Mouse (Mus musculus) kidney, adult 11 months (tissue): Measurements from ENCODE around the gene Gas2l1.
A peak's percentile ranks its signal among the peaks of the same experiment; 100 is the strongest.

Source experiments
- DNase-seq: peaks from one replicate; pipeline ENCODE4 v3.0.0; 2022

Gene Gas2l1

GRCm38 (mm10) chr11:5063561-5064281 is 1.4 kb downstream of the Gas2l1 start:
- peak; percentile 22 for DNase-seq

- no peak for DNase-seq
These were observed 2.1 kb downstream of the Gas2l1 start for GRCm38 (mm10) chr11:5062860-5063505.

DNA sequence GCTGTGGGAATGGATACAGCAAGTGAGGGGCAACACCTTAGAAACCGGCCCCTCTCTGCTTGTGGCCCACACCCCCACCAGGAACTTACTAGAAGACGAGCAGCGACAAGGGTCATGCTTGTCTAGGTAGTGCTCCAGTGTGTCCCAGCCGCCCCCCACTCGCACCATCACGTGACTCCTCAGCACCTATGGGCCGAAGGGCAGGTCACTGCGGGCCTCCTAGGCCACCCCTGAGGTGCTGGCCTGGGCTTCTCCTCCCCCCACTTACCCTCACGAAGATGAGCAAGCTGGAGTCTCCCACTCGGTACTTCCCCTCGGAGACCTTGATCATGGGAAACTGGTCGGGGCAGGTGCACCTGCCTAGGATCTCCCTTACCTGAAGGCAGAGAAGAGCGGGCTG is 2.8 kb downstream of the Gas2l1 start:
- DNase-seq = peak; percentile 32

GRCm38 (mm10) chr11:5061413-5062139 is 3.6 kb downstream of the Gas2l1 start:
- peak; percentile 91 for DNase-seq

DNA sequence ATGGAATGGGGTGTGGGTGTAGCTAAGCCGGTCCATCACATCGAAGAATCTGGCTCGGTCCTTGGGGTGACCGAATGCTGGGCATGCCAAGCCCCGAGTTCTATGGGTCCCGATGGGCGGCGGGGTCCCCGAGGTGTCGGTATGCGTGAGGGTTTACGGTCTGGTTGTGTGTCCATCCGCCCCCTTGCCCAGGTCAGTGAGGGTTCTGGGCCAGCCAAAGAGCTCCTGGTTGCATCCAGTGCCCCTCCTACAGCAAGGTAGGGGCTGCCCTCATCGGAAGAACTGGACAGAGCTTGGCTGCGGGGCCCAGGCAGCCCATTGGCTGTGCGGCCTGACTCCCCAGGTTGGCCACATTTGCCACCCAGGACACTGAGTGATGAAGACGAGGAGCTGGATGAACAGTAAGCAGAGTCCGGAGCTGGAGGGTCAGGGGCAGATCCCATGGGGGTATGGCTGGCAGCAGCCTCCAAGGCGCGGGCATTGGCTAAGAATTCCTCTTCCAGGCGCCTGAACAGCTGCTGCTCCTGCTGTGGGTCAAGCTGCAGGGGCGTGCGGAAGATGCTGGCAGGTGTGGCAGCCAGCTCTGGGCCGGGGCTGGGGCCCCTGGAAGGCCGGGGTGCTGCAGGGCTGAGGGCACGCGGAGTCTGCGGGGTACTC is 4.2 kb downstream of the Gas2l1 start:
- DNase-seq = no peak

DNA sequence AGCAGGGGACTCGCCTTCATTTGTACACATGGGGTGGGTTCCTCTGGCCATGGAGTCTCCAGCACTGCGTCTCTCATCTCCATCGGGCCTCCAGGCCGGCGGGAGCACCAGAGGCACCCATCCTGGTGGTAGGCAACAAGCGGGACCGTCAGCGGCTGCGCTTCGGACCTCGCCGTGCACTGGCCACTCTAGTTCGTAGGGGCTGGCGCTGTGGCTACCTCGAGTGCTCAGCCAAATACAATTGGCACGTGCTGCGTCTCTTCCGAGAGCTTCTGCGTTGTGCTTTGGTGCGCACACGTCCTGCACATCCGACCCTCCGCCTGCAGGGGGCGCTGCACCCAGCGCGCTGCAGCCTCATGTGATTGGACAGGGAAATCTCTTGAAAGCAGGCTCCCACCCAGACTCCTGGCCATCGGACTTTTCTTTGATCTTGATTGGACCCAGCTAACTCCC is 5.4 kb downstream of the Gas2l1 start:
- no peak for DNase-seq

GRCm38 (mm10) chr11:5059230-5059629 is 5.9 kb downstream of the Gas2l1 start:
- no peak for DNase-seq

GRCm38 (mm10) chr11:5058783-5059182 is 6.3 kb downstream of the Gas2l1 start:
- no peak for DNase-seq

DNA sequence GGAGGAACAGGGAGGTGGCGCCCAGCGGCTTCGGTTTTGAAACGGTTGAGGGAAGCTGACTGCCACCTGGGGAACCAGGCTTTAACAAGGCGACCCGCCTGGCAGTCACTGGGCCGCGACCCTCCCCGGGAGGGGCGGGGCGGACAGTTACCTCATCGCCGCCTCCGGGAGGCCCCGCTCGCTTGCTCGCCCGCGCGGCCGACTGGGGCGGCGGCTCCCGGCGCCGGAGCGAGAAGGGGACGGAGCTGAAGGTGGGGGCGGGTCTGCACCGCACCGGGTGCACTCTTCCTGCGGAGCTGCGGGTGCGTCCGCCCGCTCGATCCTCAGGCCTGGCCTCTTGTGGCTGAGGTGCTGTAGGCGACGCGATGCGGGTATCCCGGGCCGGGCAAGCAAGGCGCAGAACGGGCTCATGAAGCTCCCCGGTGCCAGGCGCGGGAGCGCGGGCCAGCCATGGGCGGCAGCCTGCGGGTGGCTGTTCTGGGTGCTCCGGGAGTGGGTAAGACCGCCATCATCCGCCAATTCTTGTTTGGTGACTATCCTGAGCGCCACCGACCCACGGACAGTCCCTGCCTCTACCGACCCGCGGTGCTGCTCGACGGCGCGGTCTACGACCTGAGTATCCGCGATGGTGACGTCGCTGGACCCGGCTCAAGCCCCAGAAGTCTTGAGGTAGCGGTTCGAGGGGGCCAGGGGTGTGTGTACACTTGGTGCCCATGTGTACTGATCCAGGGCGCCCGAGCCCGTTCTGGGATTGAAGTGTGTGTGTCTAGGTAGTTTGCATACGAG is 7.1 kb downstream of the Gas2l1 start, which contains the start of gene Rasl10a:
Rasl10a (plus strand) TSS at position 273 of the 786 bp plus-strand sequence.
- peak; percentile 46 for DNase-seq

DNA sequence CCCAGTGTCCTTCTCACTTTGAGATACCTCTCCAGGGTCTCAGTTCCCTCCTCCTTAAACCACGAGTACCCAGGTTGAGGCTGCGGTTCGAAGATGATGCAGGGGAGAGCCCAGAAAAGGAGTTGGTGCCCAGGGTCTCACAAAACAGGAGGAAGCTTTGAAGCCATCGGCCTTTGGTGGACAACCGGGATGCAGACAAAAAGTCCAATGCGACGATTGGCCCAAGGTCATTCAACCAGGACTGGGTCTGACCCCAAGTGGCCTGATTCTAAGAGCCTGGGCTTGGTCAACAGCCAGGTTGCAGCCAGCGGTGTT is 7.6 kb downstream of the Gas2l1 start:
- no peak for DNase-seq

DNA sequence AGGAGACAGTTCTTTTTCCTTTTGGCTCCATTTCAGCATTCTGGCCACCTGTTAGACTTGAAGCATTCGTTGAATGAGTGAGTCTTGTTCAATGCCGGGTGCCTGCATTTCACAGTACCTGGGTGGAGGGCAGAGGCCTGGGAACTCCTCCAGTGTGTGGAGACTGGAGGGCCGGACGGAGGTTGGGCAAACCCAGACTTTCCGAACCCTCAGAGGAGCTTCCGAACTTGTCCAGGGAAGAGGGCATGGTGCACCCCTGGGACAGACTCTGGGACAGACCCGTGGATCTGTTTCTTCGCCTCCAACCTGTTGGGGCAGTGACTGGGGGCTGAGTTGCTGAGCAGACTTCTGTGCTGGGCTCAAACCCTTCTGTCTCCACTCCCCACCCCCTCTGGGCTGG is 8.1 kb downstream of the Gas2l1 start:
- no peak for DNase-seq

- no peak for DNase-seq
These were observed 8.9 kb downstream of the Gas2l1 start for GRCm38 (mm10) chr11:5055945-5056938.

GRCm38 (mm10) chr11:5054874-5055273 is 10.3 kb downstream of the Gas2l1 start:
- no peak for DNase-seq

- no peak for DNase-seq
These were observed 11.0 kb downstream of the Gas2l1 start for GRCm38 (mm10) chr11:5054151-5054550.

- no peak for DNase-seq
These were observed 12.8 kb downstream of the Gas2l1 start for GRCm38 (mm10) chr11:5052200-5052854.

DNA sequence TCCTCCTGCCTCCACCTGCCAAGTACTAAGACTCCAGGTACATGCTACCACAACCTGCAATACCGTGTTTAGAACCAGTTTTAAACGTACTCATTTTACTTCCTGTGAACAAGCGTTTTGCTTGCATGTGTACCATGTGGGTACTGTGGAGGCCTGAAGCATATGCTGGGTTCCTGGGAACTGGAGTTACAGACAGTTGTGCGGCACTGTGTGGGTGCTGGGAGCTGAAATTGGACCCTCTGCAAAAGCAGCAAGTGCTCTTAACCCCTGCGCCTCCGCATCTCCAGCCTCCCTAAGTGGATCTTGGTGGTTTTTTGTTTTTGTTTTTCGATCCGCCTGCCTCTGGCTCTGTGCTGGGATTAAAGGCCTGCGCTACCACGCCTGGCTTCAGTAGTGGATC is 13.5 kb downstream of the Gas2l1 start:
- DNase-seq = no peak

- no peak for DNase-seq
These were observed 18.7 kb downstream of the Gas2l1 start for GRCm38 (mm10) chr11:5046321-5046926.

DNA sequence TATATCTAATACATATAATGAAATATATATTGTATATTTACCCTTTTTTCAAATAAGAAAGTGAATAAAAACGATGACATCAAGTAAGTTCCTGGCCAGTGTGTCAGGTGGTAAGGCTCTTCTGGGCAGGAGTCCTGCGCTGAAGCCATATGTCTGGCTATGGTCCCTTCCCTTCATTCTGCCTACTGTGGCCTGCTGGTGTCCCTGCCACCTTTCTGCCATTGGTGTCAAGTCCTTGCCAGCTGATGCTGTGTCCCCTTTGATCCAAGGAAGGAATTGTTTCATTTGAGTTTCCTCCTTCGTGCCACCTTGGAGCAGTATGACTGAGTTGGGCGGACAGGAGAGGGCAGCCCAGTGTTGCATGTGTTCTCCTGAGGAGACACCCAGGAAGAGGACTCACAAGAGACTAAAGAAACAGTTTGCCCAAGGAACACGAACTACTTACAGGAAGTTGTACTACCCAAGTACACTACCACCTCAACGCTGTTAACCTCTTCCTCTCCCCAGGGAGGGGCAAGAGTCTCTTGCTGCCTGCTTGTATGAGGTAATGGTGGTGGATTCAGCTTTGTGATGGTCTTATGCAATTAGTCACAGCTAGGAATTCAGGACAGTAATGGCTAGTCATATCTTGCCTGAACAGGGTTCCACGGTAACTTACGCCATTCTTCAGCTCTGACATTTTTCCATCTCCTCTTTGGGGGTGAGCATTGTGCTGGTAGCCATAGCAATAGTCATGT is 22.3 kb downstream of the Gas2l1 start:
- no peak for DNase-seq

DNA sequence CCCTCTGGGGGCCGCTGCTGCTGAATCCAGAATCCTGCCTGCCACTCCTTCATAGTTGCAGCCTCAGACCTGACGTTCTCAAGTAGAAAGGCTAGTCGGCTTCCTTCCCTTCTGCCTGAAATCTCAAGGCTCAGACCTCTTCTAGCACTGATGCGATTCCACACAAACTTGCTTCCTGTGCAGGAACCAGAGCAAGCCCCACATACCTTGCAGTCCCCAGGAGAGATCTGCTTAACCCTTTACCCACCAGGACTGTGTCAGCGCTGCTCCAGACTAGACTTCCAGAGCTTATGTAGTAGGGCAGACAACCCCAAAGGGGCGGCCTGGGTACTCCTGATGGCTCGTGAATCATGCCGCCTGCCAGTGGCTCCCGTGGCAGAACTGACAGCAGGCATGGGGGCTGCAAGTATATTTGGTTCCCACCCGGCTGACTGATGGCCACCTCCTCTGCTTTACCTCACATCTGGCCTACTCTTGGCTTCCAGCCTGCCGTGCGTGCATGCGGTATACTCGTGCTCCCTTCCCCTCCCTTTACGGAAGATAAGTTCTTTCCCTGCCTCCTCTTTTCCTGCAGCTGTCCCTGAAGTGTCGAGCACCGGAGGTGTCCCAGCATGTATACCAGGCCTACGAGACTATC is 23.9 kb downstream of the Gas2l1 start:
- no peak for DNase-seq
